Mouse (Mus musculus): ENCODE measurements at regions not wholly inside any gene's neighbourhood (a gene's known extent, or its start where the extent isn't known, plus 50 kb on each side); places are given as distances from the start of the nearest gene placed in this dataset.

GRCm38 (mm10) chr6:133170548-133170947, 65.8 kb downstream of the Smim10l1 start:
- no peak for DNase-seq (ENCODE audit: extremely low spot score)

- DNase-seq (ENCODE audit: extremely low spot score): no peak
Observed at GRCm38 (mm10) chr6:133171286-133171685, 66.6 kb downstream of the Smim10l1 start.

GRCm38 (mm10) chr6:133206173-133206572, 85.8 kb upstream of the 5530400C23Rik start:
- peak; percentile 47 for DNase-seq (ENCODE audit: extremely low spot score)

All from embryo, embryonic 9.5 days (tissue).